Comparison of ENCODE assay signal across 13 mouse cellular contexts in genomic region chr8:60900147-60900546, GRCm38 (mm10). TPM values are rescaled to one million over a fixed set of nuclear protein-coding genes. Genes with fewer than 3 reads are reported as not detected.
DNase-seq lines count a peak whose midpoint lies in the region; ATAC-seq lines count a peak whose summit lies in the region.
"Had no signal": no experiment of that assay in that cellular context is flagged by ENCODE, and none has a peak within 500 bp of the region (broad histone marks: within the 10 kb centered on the region; RNA-seq: fewer than 3 reads in every experiment).

No protein-coding gene starts in this region.

- no peak overlapping the region for H3K27ac ChIP-seq in kidney, embryonic 14.5 days (ENCODE audit: low read depth, low read length)
- H3K27ac ChIP-seq: lung, embryonic 15.5 days; midbrain, embryonic 15.5 days had no signal

- no peak overlapping the region for H3K9ac ChIP-seq in kidney, embryonic 14.5 days (ENCODE audit: low read depth, low read length)
- H3K9ac ChIP-seq: lung, embryonic 15.5 days; midbrain, embryonic 15.5 days had no signal

- peaks cover 25% of the 10 kb centered on the region; the same call in 1 of the 2 replicates for H3K36me3 ChIP-seq in kidney, embryonic 14.5 days (ENCODE audit: control insufficient read depth, insufficient read depth, low read length)

- ATAC-seq in kidney, embryonic 14.5 days (ENCODE audit: low FRiP score, low TSS enrichment) = 0 out of 2 replicates have a peak, but pooled peaks have one; percentile 55
- no peak for ATAC-seq in erythroblast, adult 5-6 weeks (replicated peaks; ENCODE audit: low FRiP score, poor library complexity, severe bottlenecking)
- ATAC-seq: inflammation-experienced regulatory T-cells, adult 6 months; midbrain, embryonic 15.5 days had no signal

- H3K9me3 ChIP-seq in kidney, embryonic 14.5 days (ENCODE audit: control insufficient read depth, low read length) = no peaks in the 10 kb centered on the region
- H3K9me3 ChIP-seq: lung, embryonic 15.5 days; midbrain, embryonic 15.5 days had no signal

- H3K4me2 ChIP-seq in kidney, embryonic 14.5 days (replicated peaks; ENCODE audit: low read depth, low read length) = no peak overlapping the region
- H3K4me2 ChIP-seq: lung, embryonic 15.5 days; midbrain, embryonic 15.5 days had no signal

- H3K4me1 ChIP-seq in kidney, embryonic 14.5 days (ENCODE audit: control insufficient read depth, insufficient read depth, low read length) = peaks cover 8% of the 10 kb centered on the region
- H3K4me1 ChIP-seq: lung, embryonic 15.5 days; midbrain, embryonic 15.5 days had no signal

- peak; percentile 21 for DNase-seq in adrenal gland, postnatal 10 days
- DNase-seq in adrenal gland, adult 8-10 months = no peak
- DNase-seq in kidney, adult 9 months = no peak
- DNase-seq in 3T3-L1 (ENCODE audit: low read depth, low spot score) = peak; percentile 9
- DNase-seq in gastrocnemius, postnatal 36 days = peak; percentile 18 to 19
- no peak for DNase-seq in thymus, postnatal 0 days (ENCODE audit: low spot score)
- DNase-seq: adrenal gland, postnatal 25 days; thymus, adult 2 months had no signal

- intact Hi-C loops in gastrocnemius, postnatal 36 days (cut with DNase I) = no loop called here

- no peak overlapping the region for H3K4me3 ChIP-seq in kidney, embryonic 14.5 days (ENCODE audit: low read length)
- H3K4me3 ChIP-seq: lung, embryonic 15.5 days; midbrain, embryonic 15.5 days had no signal

- H3K27me3 ChIP-seq in kidney, embryonic 14.5 days (ENCODE audit: control insufficient read depth, insufficient read depth, low read length) = no peaks in the 10 kb centered on the region
- H3K27me3 ChIP-seq: lung, embryonic 15.5 days; midbrain, embryonic 15.5 days had no signal

- 59% methylated on average over 9 of the region's 9 CpGs for WGBS in kidney, embryonic 14.5 days

RNA-seq across cellular contexts. Expression of gene Hpf1, which starts 9.9 kb away (rescaled TPM):
- 10 to 100 TPM; 24.0 to 29.2 TPM for total RNA-seq in adrenal gland, postnatal 10 days (2021)
- 10 to 100 TPM; 19.7 to 29.6 (median 23.2) TPM for total RNA-seq in adrenal gland, adult 8-10 months (2022)
- polyA plus RNA-seq in kidney, embryonic 14.5 days (2014; fragmentation: Nextera tagmentation; extraction: Ambion mirVana) = 102 and 126 TPM in 2 replicates
- 1 to 10 TPM; 5.2 to 7.4 TPM for total RNA-seq in gastrocnemius, postnatal 36 days (2021)
- 160 and 173 TPM in 2 replicates for polyA plus RNA-seq in thymus, postnatal 0 days (2015; fragmentation: Nextera tagmentation; extraction: Ambion mirVana)
- total RNA-seq in erythroblast, adult 5-6 weeks (2015; ENCODE audit: low replicate concordance) = 29.8 and 56.4 TPM in 2 replicates
- total RNA-seq in erythroblast, adult 5-6 weeks (2017; ENCODE audit: low replicate concordance) = 30.4 and 35.1 TPM in 2 replicates

Comparison
In these comparisons a context has a peak if more than half of its experiments do, and no peak if none do; other contexts are left out.
1. DNase-seq: peak in adrenal gland, postnatal 10 days (single experiment), 3T3-L1 (single experiment) and gastrocnemius, postnatal 36 days (2 of 2); none in adrenal gland, adult 8-10 months (single experiment), kidney, adult 9 months (single experiment) and thymus, postnatal 0 days (single experiment).